Mouse (Mus musculus): ENCODE data around the gene Trf. TPM values are rescaled to one million over a fixed set of nuclear protein-coding genes. Genes with fewer than 3 reads are reported as not detected.
"Not testable (repeated sequence)": the region's sequence is repeated elsewhere in the genome, so short reads cannot be mapped to it uniquely, and the experiment has no call there.

Trf gene
- total and polyA plus RNA-seq, 2 experiments: 18,586 to 26,375 TPM

DNA sequence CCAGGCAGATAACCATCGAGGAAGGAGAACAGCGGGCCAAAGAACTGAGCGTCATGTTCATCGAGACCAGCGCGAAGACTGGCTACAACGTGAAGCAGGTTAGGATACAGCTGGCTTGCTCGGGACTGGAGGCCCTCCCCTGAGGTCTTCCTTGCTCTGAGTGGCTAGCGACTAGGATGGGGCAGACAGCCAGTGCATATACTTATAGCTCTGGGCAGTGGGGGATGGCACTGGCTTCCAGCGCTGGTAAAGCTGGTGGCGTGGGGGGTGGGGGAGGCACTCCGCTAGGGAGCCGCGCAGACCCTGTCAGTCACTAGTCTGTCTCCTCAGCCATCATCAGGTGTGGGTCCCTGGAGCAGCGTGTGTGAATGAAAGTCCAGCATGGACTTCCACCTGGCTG, 66.4 kb downstream of the Trf start:
- no peak for DNase-seq (ENCODE audit: extremely low read depth, low read depth, low spot score)
- H3K36me3 ChIP-seq (ENCODE audit: control insufficient read depth, insufficient read depth, low read length): no peaks in the 10 kb centered on the region
- no peaks in the 10 kb centered on the region for H3K79me2 ChIP-seq (ENCODE audit: control insufficient read depth, insufficient read depth, low read length)
- WGBS: 77% methylated on average over 15 of the region's 15 CpGs
- H3K27ac ChIP-seq (replicated peaks; ENCODE audit: insufficient read depth, low read depth, low read length): no peak overlapping the region
- no peaks in the 10 kb centered on the region for H3K27me3 ChIP-seq (ENCODE audit: control insufficient read depth, insufficient read depth, low read length)
- H3K4me1 ChIP-seq (ENCODE audit: control insufficient read depth, insufficient read depth, low read length): no peaks in the 10 kb centered on the region
- no peak overlapping the region for H3K4me3 ChIP-seq (ENCODE audit: insufficient read depth, low read depth, low read length)
- TF ChIP-seq POLR2A (IDR thresholded peaks at IDR 0.05; ENCODE audit: extremely low read depth, insufficient read depth, low read length): no peak
- TF ChIP-seq CTCF (IDR thresholded peaks at IDR 0.05; ENCODE audit: low read depth, low read length): no peak
- no peak overlapping the region for H3K9ac ChIP-seq (ENCODE audit: low read depth, low read length)

- H3K36me3 ChIP-seq (ENCODE audit: control insufficient read depth, insufficient read depth, low read length); H3K4me1 ChIP-seq (ENCODE audit: control insufficient read depth, insufficient read depth, low read length); H3K79me2 ChIP-seq (ENCODE audit: control insufficient read depth, insufficient read depth, low read length); H3K27me3 ChIP-seq (ENCODE audit: control insufficient read depth, insufficient read depth, low read length); DNase-seq (ENCODE audit: extremely low read depth, low read depth, low spot score); H3K27ac ChIP-seq (replicated peaks; ENCODE audit: insufficient read depth, low read depth, low read length); H3K4me3 ChIP-seq (ENCODE audit: insufficient read depth, low read depth, low read length); H3K9ac ChIP-seq (ENCODE audit: low read depth, low read length): not testable (repeated sequence)
- WGBS: 92% methylated on average over 7 of the region's 7 CpGs
These were observed 75.1 kb downstream of the Trf start for GRCm38 (mm10) chr9:103155158-103155557.

- H3K79me2 ChIP-seq (ENCODE audit: control insufficient read depth, insufficient read depth, low read length): no peaks in the 10 kb centered on the region
- H3K9ac ChIP-seq (ENCODE audit: low read depth, low read length): no peak overlapping the region
- no peaks in the 10 kb centered on the region for H3K36me3 ChIP-seq (ENCODE audit: control insufficient read depth, insufficient read depth, low read length)
- H3K4me1 ChIP-seq (ENCODE audit: control insufficient read depth, insufficient read depth, low read length): no peaks in the 10 kb centered on the region
- TF ChIP-seq POLR2A (IDR thresholded peaks at IDR 0.05; ENCODE audit: extremely low read depth, insufficient read depth, low read length) (no peak), CTCF (IDR thresholded peaks at IDR 0.05; ENCODE audit: low read depth, low read length) (no peak)
- no peak overlapping the region for H3K4me3 ChIP-seq (ENCODE audit: insufficient read depth, low read depth, low read length)
- DNase-seq (ENCODE audit: extremely low read depth, low read depth, low spot score): no peak
- H3K27ac ChIP-seq (replicated peaks; ENCODE audit: insufficient read depth, low read depth, low read length): no peak overlapping the region
- 82% methylated on average over 2 of the region's 2 CpGs for WGBS
- H3K27me3 ChIP-seq (ENCODE audit: control insufficient read depth, insufficient read depth, low read length): no peaks in the 10 kb centered on the region
These were observed 75.7 kb downstream of the Trf start for GRCm38 (mm10) chr9:103154568-103154967.

Other genes starting within 250 kb of the Trf start
- gene Slco2a1, start 241.7 kb downstream of the Trf start, total RNA-seq (2014; rRNA removed): 8.9 and 20.7 TPM in 2 replicates
- gene Slco2a1, start 241.7 kb downstream of the Trf start, polyA plus RNA-seq (2012; rRNA removed): 43.1 and 55.5 TPM in 2 replicates
- gene Rab6b, start 118.7 kb downstream of the Trf start, total RNA-seq (2014; rRNA removed): 0.37 and 0.74 TPM in 2 replicates
- gene Rab6b, start 118.7 kb downstream of the Trf start, polyA plus RNA-seq (2012; rRNA removed): 0.02 and 0.25 TPM in 2 replicates
- gene Srprb, start 28.3 kb downstream of the Trf start, total RNA-seq (2014; rRNA removed): 8.5 and 10.7 TPM in 2 replicates
- 16.8 and 22.8 TPM in 2 replicates for gene Srprb, start 28.3 kb downstream of the Trf start, polyA plus RNA-seq (2012; rRNA removed)
- gene Gm20425, start 137 bp downstream of the Trf start, total RNA-seq (2014; rRNA removed): 0.94 and 1.1 TPM in 2 replicates
- gene Gm20425, start 137 bp downstream of the Trf start, polyA plus RNA-seq (2012; rRNA removed): 0.37 and 0.43 TPM in 2 replicates
- 600 and 608 TPM in 2 replicates for gene 1300017J02Rik, start 74.6 kb upstream of the Trf start, total RNA-seq (2014; rRNA removed)
- gene 1300017J02Rik, start 74.6 kb upstream of the Trf start, polyA plus RNA-seq (2012; rRNA removed): 267 and 288 TPM in 2 replicates
- gene Topbp1, start 74.8 kb upstream of the Trf start, total RNA-seq (2014; rRNA removed): 7.9 and 8.4 TPM in 2 replicates
- gene Topbp1, start 74.8 kb upstream of the Trf start, polyA plus RNA-seq (2012; rRNA removed): 1.9 and 2.3 TPM in 2 replicates
- gene Cdv3, start 135.4 kb upstream of the Trf start, total RNA-seq (2014; rRNA removed): 77.1 and 79.5 TPM in 2 replicates
- gene Cdv3, start 135.4 kb upstream of the Trf start, polyA plus RNA-seq (2012; rRNA removed): 29.2 and 33.8 TPM in 2 replicates
- not detected in 2 replicates for gene Bfsp2, start 250.0 kb upstream of the Trf start, total RNA-seq (2014; rRNA removed)
- 0.28 TPM in 1 of 2 replicates, not detected in the other for gene Bfsp2, start 250.0 kb upstream of the Trf start, polyA plus RNA-seq (2012; rRNA removed)